8 mouse cellular contexts compared by ENCODE assay signal in the genomic region with DNA sequence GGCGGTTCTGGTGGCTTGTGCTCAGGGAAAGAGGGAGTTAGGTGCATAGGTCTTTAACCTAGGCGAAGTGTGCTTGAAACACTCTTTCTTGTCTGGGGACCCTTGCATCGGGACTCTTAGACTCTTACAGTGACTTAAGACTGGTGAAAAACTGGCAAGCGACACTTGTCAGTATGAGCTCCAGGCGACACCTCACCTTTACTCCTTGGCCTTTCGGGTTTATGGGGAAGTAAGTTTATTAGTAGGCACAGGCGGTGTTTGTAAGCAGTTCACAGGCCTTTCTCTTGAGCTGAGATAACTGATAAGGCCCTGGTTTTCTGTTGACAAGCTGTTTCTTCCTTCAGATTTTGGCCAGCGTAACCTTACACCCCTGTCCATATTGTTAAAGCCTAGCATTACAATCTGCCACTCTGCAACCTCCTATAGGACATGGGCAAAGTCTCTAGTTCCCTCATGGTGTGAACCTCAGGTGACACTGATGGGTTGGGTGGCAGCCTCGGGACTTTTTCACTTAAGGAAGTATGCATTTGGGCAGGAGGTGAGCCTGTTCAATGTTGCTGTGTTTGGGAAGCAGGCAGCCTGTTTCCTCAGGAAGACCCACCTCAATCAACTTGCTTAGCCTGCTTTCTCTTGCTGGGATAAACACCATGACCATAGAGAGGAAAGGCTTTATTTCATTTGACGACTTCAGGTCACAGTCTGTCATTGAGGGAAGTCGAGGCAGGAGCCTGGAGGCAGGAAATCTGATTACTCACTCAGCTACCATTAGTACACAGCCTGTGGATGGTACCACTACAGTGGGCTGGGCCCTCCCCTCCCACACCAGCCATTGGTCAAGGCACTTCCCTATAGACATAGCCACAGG. TPM values are rescaled to one million over a fixed set of nuclear protein-coding genes. Genes with fewer than 3 reads are reported as not detected.
A peak's percentile ranks its signal among the peaks of the same experiment; 100 is the strongest.
DNase-seq lines count a peak whose midpoint lies in the region; ATAC-seq and TF ChIP-seq lines count a peak whose summit lies in the region.

No protein-coding gene starts in this region.

- H3K4me1 ChIP-seq in embryonic facial prominence, embryonic 14.5 days (ENCODE audit: control insufficient read depth, insufficient read depth, low read length): peaks cover 13% of the 10 kb centered on the region; the same call in 1 of the 2 replicates
- H3K4me1 ChIP-seq in intestine, embryonic 16.5 days (ENCODE audit: control insufficient read depth, insufficient read depth, low read length): peaks cover 20% of the 10 kb centered on the region

- intact Hi-C loops in left cerebral cortex, adult 2 months (cut with DNase I): no loop called here
- intact Hi-C loops in left cerebral cortex, postnatal 36 days (cut with DNase I): no loop called here
- intact Hi-C loops in left cerebral cortex, postnatal 14 days (cut with DNase I): no loop called here

- no peak for ATAC-seq in embryonic facial prominence, embryonic 14.5 days (ENCODE audit: low read depth)
- ATAC-seq in intestine, embryonic 16.5 days: peak; percentile 26
- ATAC-seq in monocyte, adult 5-6 weeks (replicated peaks; ENCODE audit: insufficient number of reproducible peaks, low FRiP score, low TSS enrichment, poor library complexity, severe bottlenecking): 0 out of 2 replicates have a peak, but pooled peaks have one; percentile 10

- H3K4me3 ChIP-seq in left cerebral cortex, adult 2 months: peak overlapping the region; percentile 76
- peak overlapping the region; percentile 65 for H3K4me3 ChIP-seq in embryonic facial prominence, embryonic 14.5 days (ENCODE audit: low read depth, low read length)
- H3K4me3 ChIP-seq in intestine, embryonic 16.5 days (ENCODE audit: low read length): peak overlapping the region; percentile 68

- no peaks in the 10 kb centered on the region; the same call in 1 of the 2 replicates for H3K27me3 ChIP-seq in embryonic facial prominence, embryonic 14.5 days (replicated peaks; ENCODE audit: control insufficient read depth, insufficient read depth, low read length)
- H3K27me3 ChIP-seq in intestine, embryonic 16.5 days (replicated peaks; ENCODE audit: control insufficient read depth, insufficient read depth, low read length): no peaks in the 10 kb centered on the region

- no peaks in the 10 kb centered on the region for H3K9me3 ChIP-seq in embryonic facial prominence, embryonic 14.5 days (ENCODE audit: control insufficient read depth, low read length)
- H3K9me3 ChIP-seq in intestine, embryonic 16.5 days (ENCODE audit: control insufficient read depth, low read length): no peaks in the 10 kb centered on the region

- WGBS in embryonic facial prominence, embryonic 14.5 days: 55% methylated on average over 11 of the region's 11 CpGs
- WGBS in intestine, embryonic 16.5 days: 40% methylated on average over 11 of the region's 11 CpGs

- H3K27ac ChIP-seq in left cerebral cortex, adult 2 months: peak overlapping the region; percentile 62
- H3K27ac ChIP-seq in embryonic facial prominence, embryonic 14.5 days (replicated peaks; ENCODE audit: low read depth, low read length): peak overlapping the region; percentile 78
- peak overlapping the region; percentile 87 for H3K27ac ChIP-seq in intestine, embryonic 16.5 days (ENCODE audit: low read length)

- peak overlapping the region; percentile 76 for H3K9ac ChIP-seq in embryonic facial prominence, embryonic 14.5 days (ENCODE audit: low read depth, low read length)
- peak overlapping the region; percentile 87 for H3K9ac ChIP-seq in intestine, embryonic 16.5 days (ENCODE audit: low read depth, low read length)

- H3K4me2 ChIP-seq in embryonic facial prominence, embryonic 14.5 days (ENCODE audit: low read depth, low read length): peak overlapping the region; percentile 95
- peak overlapping the region; percentile 93 for H3K4me2 ChIP-seq in intestine, embryonic 16.5 days (ENCODE audit: low read depth, low read length)

- H3K36me3 ChIP-seq in embryonic facial prominence, embryonic 14.5 days (ENCODE audit: control insufficient read depth, insufficient read depth, low read length): no peaks in the 10 kb centered on the region
- H3K36me3 ChIP-seq in intestine, embryonic 16.5 days (ENCODE audit: control insufficient read depth, insufficient read depth, low read length): no peaks in the 10 kb centered on the region

- DNase-seq in left cerebral cortex, adult 2 months (ENCODE audit: extremely low spot score in 1 of 2, low spot score in 2 of 2): no peak
- DNase-seq in left cerebral cortex, postnatal 36 days (ENCODE audit: low spot score in 2 of 2): no peak
- DNase-seq in embryonic facial prominence, embryonic 14.5 days (ENCODE audit: low spot score): no peak
- no peak for DNase-seq in left cerebral cortex, postnatal 14 days (ENCODE audit: low spot score in 2 of 2)
- no peak for DNase-seq in cerebellum, adult 11 months
- no peak for DNase-seq in ovary, postnatal 14 days (ENCODE audit: low spot score)

- TF ChIP-seq CTCF in left cerebral cortex, adult 2 months (IDR thresholded peaks at IDR 0.05): no peak

RNA-seq across cellular contexts. Expression of a gene that starts 1.0 kb away (rescaled TPM):
- 1 to 10 TPM; 3.9 to 4.1 TPM for total RNA-seq in left cerebral cortex, adult 2 months (2021)
- 1 to 10 TPM; 3.2 to 4.4 TPM for total RNA-seq in left cerebral cortex, postnatal 36 days (2021)
- polyA plus RNA-seq in embryonic facial prominence, embryonic 14.5 days (2014; fragmentation: Nextera tagmentation; extraction: Ambion mirVana): 21.5 and 21.7 TPM in 2 replicates
- polyA plus RNA-seq in intestine, embryonic 16.5 days (2015; fragmentation: Nextera tagmentation; extraction: Ambion mirVana): 41.0 and 41.7 TPM in 2 replicates
- total RNA-seq in monocyte, adult 5-6 weeks (2017): 24.3 to 36.1 TPM (median 25.4 TPM) in 3 replicates
- 1 to 10 TPM; 6.6 to 6.8 TPM for total RNA-seq in left cerebral cortex, postnatal 14 days (2021)

RNA-seq across cellular contexts. Expression of a gene that starts 8.1 kb away (rescaled TPM):
- total RNA-seq in left cerebral cortex, adult 2 months (2021): under 1 TPM; 0.63 to 0.87 TPM
- under 1 TPM; 0.64 to 0.66 TPM for total RNA-seq in left cerebral cortex, postnatal 36 days (2021)
- polyA plus RNA-seq in embryonic facial prominence, embryonic 14.5 days (2014; fragmentation: Nextera tagmentation; extraction: Ambion mirVana): 6.3 and 9.6 TPM in 2 replicates
- 0.33 and 0.40 TPM in 2 replicates for polyA plus RNA-seq in intestine, embryonic 16.5 days (2015; fragmentation: Nextera tagmentation; extraction: Ambion mirVana)
- total RNA-seq in monocyte, adult 5-6 weeks (2017): 0.43 TPM in 1 of 3 replicates, not detected in the others
- under 1 TPM; 0.47 to 0.48 TPM for total RNA-seq in left cerebral cortex, postnatal 14 days (2021)
